Mouse (Mus musculus): ENCODE results near the gene Add3. TPM values are rescaled to one million over a fixed set of nuclear protein-coding genes. Genes with fewer than 3 reads are reported as not detected.

Gene Add3
- polyA plus RNA-seq, 1 experiment from 2014 or later, result 59.2 TPM

- H3K27me3 ChIP-seq (ENCODE audit: control insufficient read depth, insufficient read depth, low read length), result no peaks in the 10 kb centered on the region
- no peak overlapping the region for H3K4me2 ChIP-seq (ENCODE audit: low read depth)
- DNase-seq (ENCODE audit: low spot score), result no peak
- H3K4me1 ChIP-seq (ENCODE audit: control insufficient read depth, insufficient read depth, low read length), result no peaks in the 10 kb centered on the region
- WGBS, result 88% methylated on average over 18 of the region's 18 CpGs
- no peaks in the 10 kb centered on the region for H3K36me3 ChIP-seq (ENCODE audit: control insufficient read depth, insufficient read depth, low read length)
- H3K9ac ChIP-seq (ENCODE audit: low read length), result no peak overlapping the region
- no peak overlapping the region for H3K4me3 ChIP-seq (ENCODE audit: low read depth, low read length)
- H3K27ac ChIP-seq (ENCODE audit: low read depth, low read length), result no peak overlapping the region
- no peaks in the 10 kb centered on the region for H3K9me3 ChIP-seq (ENCODE audit: control insufficient read depth, low read length)
- no peak for ATAC-seq (ENCODE audit: insufficient read depth, low FRiP score, low TSS enrichment)
Measured at GRCm38 (mm10) chr19:53107361-53108247, 32.6 kb upstream of the Add3 start.

- Histone ChIP-seq H3K9me3 (ENCODE audit: control insufficient read depth, low read length) (no peaks in the 10 kb centered on the region), H3K36me3 (ENCODE audit: control insufficient read depth, insufficient read depth, low read length) (no peaks in the 10 kb centered on the region), H3K9ac (ENCODE audit: low read length) (no peak overlapping the region), H3K4me2 (ENCODE audit: low read depth) (no peak overlapping the region), H3K27ac (ENCODE audit: low read depth, low read length) (no peak overlapping the region), H3K4me3 (ENCODE audit: low read depth, low read length) (no peak overlapping the region), H3K4me1 (ENCODE audit: control insufficient read depth, insufficient read depth, low read length) (no peaks in the 10 kb centered on the region), H3K27me3 (ENCODE audit: control insufficient read depth, insufficient read depth, low read length) (no peaks in the 10 kb centered on the region)
- WGBS, result 74% methylated on average over 7 of the region's 7 CpGs
- DNase-seq (ENCODE audit: low spot score) (no peak), ATAC-seq (ENCODE audit: insufficient read depth, low FRiP score, low TSS enrichment) (no peak)
Measured at GRCm38 (mm10) chr19:53111996-53112590, 28.1 kb upstream of the Add3 start.

DNA sequence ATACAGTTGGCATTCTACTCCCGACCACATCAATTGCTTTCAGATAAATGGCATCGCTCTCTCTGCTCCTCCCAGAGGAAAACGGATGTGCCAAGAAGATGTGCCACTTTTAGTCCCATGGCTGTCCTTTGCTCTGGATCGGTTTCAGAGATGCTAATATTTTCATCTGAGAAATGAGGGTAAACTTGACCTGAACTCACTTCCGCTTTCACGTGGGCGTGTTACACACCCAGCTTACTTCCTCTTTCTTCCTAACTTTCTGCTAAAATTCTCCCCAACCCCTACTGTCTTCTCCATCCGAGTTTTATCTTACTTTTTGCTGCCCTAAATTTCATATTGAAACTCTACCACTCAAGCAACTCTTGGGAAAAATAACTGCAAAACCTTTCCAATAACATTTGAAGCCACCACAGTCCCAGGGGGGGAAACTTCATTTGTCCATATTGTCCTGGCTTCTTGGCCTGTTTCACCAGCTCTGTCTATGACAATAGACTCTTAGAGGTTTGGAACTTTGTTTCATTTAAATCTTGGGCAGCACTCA is 20.9 kb upstream of the Add3 start:
- ATAC-seq (ENCODE audit: insufficient read depth, low FRiP score, low TSS enrichment), result no peak
- H3K9me3 ChIP-seq (ENCODE audit: control insufficient read depth, low read length), result no peaks in the 10 kb centered on the region

DNA sequence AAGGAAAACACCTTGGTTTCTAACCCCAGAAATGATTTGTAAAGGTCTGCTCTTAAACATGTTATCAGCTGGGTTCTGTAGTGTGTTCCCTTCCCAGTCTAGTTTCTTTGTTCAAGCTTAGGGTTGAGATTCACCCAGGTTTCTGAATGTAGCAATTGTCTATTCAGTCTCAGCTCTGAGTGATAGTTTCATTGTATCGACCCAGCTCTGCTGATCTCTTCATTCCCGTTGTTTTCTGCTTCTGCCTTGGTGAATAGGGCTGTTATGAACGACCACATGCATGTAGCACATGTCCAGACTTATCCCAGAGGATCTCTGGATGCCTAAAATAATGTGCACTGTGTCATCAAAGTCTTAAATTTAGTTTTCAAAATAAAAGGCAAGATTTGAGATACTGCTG is 19.8 kb upstream of the Add3 start:
- DNase-seq (ENCODE audit: low spot score) (no peak), ATAC-seq (ENCODE audit: insufficient read depth, low FRiP score, low TSS enrichment) (no peak)
- no peak overlapping the region for H3K9ac ChIP-seq (ENCODE audit: low read length)
- H3K4me2 ChIP-seq (ENCODE audit: low read depth), result no peak overlapping the region
- no peak overlapping the region for H3K4me3 ChIP-seq (ENCODE audit: low read depth, low read length)
- H3K4me1 ChIP-seq (ENCODE audit: control insufficient read depth, insufficient read depth, low read length), result no peaks in the 10 kb centered on the region
- H3K9me3 ChIP-seq (ENCODE audit: control insufficient read depth, low read length), result no peaks in the 10 kb centered on the region
- no peaks in the 10 kb centered on the region for H3K36me3 ChIP-seq (ENCODE audit: control insufficient read depth, insufficient read depth, low read length)
- WGBS, result 77% methylated on average over 3 of the region's 3 CpGs
- no peaks in the 10 kb centered on the region for H3K27me3 ChIP-seq (ENCODE audit: control insufficient read depth, insufficient read depth, low read length)
- H3K27ac ChIP-seq (ENCODE audit: low read depth, low read length), result no peak overlapping the region

More for the DNA sequence above, 20.9 kb upstream of the Add3 start:
- Histone ChIP-seq H3K4me1 (ENCODE audit: control insufficient read depth, insufficient read depth, low read length) (no peaks in the 10 kb centered on the region), H3K36me3 (ENCODE audit: control insufficient read depth, insufficient read depth, low read length) (no peaks in the 10 kb centered on the region), H3K27ac (ENCODE audit: low read depth, low read length) (no peak overlapping the region), H3K27me3 (ENCODE audit: control insufficient read depth, insufficient read depth, low read length) (no peaks in the 10 kb centered on the region), H3K4me3 (ENCODE audit: low read depth, low read length) (no peak overlapping the region), H3K9ac (ENCODE audit: low read length) (no peak overlapping the region), H3K4me2 (ENCODE audit: low read depth) (no peak overlapping the region)
- DNase-seq (ENCODE audit: low spot score), result no peak
- WGBS, result 86% methylated on average over 8 of the region's 8 CpGs

GRCm38 (mm10) chr19:53122641-53123241 is 17.5 kb upstream of the Add3 start:
- ATAC-seq (ENCODE audit: insufficient read depth, low FRiP score, low TSS enrichment) (no peak), DNase-seq (ENCODE audit: low spot score) (no peak)
- 83% methylated on average over 6 of the region's 6 CpGs for WGBS
- Histone ChIP-seq H3K27me3 (ENCODE audit: control insufficient read depth, insufficient read depth, low read length) (no peaks in the 10 kb centered on the region), H3K36me3 (ENCODE audit: control insufficient read depth, insufficient read depth, low read length) (no peaks in the 10 kb centered on the region), H3K9ac (ENCODE audit: low read length) (no peak overlapping the region), H3K9me3 (ENCODE audit: control insufficient read depth, low read length) (no peaks in the 10 kb centered on the region), H3K27ac (ENCODE audit: low read depth, low read length) (no peak overlapping the region), H3K4me3 (ENCODE audit: low read depth, low read length) (no peak overlapping the region), H3K4me2 (ENCODE audit: low read depth) (no peak overlapping the region), H3K4me1 (ENCODE audit: control insufficient read depth, insufficient read depth, low read length) (no peaks in the 10 kb centered on the region)

DNA sequence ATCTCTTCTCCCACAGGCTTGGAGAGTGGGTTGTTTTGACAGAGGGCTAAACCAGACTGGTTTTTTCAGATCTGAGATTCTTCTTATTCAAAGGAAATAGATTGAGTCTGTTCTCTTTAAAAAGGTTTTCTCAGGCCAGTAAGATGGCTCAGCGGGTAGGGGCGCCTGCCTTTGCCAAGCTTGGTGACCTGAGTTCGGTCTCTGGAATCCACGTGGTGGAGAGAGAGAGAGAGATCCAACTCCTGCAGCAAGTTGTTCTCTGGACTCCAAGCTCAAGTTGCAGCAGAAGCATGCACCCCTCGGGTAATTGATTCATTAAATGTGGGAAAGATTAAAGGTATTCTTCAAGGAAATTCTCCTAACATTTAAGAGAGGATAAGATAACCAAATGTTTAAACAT is 16.9 kb upstream of the Add3 start:
- no peaks in the 10 kb centered on the region for H3K27me3 ChIP-seq (ENCODE audit: control insufficient read depth, insufficient read depth, low read length)
- H3K9ac ChIP-seq (ENCODE audit: low read length), result no peak overlapping the region
- no peak overlapping the region for H3K4me3 ChIP-seq (ENCODE audit: low read depth, low read length)
- no peak overlapping the region for H3K4me2 ChIP-seq (ENCODE audit: low read depth)
- no peak for DNase-seq (ENCODE audit: low spot score)
- 63% methylated on average over 5 of the region's 5 CpGs for WGBS
- H3K36me3 ChIP-seq (ENCODE audit: control insufficient read depth, insufficient read depth, low read length), result no peaks in the 10 kb centered on the region
- no peak overlapping the region for H3K27ac ChIP-seq (ENCODE audit: low read depth, low read length)
- no peaks in the 10 kb centered on the region for H3K9me3 ChIP-seq (ENCODE audit: control insufficient read depth, low read length)
- no peak for ATAC-seq (ENCODE audit: insufficient read depth, low FRiP score, low TSS enrichment)
- H3K4me1 ChIP-seq (ENCODE audit: control insufficient read depth, insufficient read depth, low read length), result no peaks in the 10 kb centered on the region

- DNase-seq (ENCODE audit: low spot score) (no peak), ATAC-seq (ENCODE audit: insufficient read depth, low FRiP score, low TSS enrichment) (no peak)
- Histone ChIP-seq H3K9ac (ENCODE audit: low read length) (no peak overlapping the region), H3K9me3 (ENCODE audit: control insufficient read depth, low read length) (no peaks in the 10 kb centered on the region), H3K4me3 (ENCODE audit: low read depth, low read length) (no peak overlapping the region), H3K4me2 (ENCODE audit: low read depth) (no peak overlapping the region), H3K36me3 (ENCODE audit: control insufficient read depth, insufficient read depth, low read length) (no peaks in the 10 kb centered on the region), H3K27me3 (ENCODE audit: control insufficient read depth, insufficient read depth, low read length) (no peaks in the 10 kb centered on the region), H3K27ac (ENCODE audit: low read depth, low read length) (no peak overlapping the region), H3K4me1 (ENCODE audit: control insufficient read depth, insufficient read depth, low read length) (no peaks in the 10 kb centered on the region)
- WGBS, result 91% methylated on average over 2 of the region's 2 CpGs
Measured at GRCm38 (mm10) chr19:53125679-53126078, 14.6 kb upstream of the Add3 start.

DNA sequence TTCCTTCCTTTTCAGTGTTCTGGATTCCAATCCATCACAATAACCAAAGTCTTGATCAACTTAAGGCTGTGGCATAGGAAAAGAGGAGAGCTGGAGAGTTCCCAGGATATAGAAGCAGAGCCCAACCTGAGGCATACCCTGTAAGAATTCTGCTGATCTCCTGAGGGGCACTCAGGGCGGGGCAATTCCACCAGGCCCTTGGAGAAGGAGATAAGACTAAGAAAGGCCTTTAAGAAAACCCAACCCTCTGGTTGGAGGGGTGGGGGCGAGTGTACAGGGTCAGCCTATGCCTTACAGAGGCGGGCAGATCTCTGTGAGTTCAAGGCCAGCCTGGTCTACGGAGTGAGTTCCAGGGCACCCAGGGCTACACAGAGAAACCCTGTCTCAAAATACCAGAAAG is 13.7 kb upstream of the Add3 start:
- H3K4me3 ChIP-seq (ENCODE audit: low read depth, low read length), result no peak overlapping the region
- WGBS, result 92% methylated on average over 4 of the region's 4 CpGs
- no peak overlapping the region for H3K4me2 ChIP-seq (ENCODE audit: low read depth)
- DNase-seq (ENCODE audit: low spot score) (no peak), ATAC-seq (ENCODE audit: insufficient read depth, low FRiP score, low TSS enrichment) (no peak)
- no peaks in the 10 kb centered on the region for H3K27me3 ChIP-seq (ENCODE audit: control insufficient read depth, insufficient read depth, low read length)
- H3K36me3 ChIP-seq (ENCODE audit: control insufficient read depth, insufficient read depth, low read length), result no peaks in the 10 kb centered on the region
- H3K27ac ChIP-seq (ENCODE audit: low read depth, low read length), result no peak overlapping the region
- no peak overlapping the region for H3K9ac ChIP-seq (ENCODE audit: low read length)
- H3K4me1 ChIP-seq (ENCODE audit: control insufficient read depth, insufficient read depth, low read length), result no peaks in the 10 kb centered on the region
- no peaks in the 10 kb centered on the region for H3K9me3 ChIP-seq (ENCODE audit: control insufficient read depth, low read length)
